Mouse (Mus musculus) CH12.LX (cell line): ENCODE data around the gene Mgat3. TPM values are rescaled to one million over a fixed set of nuclear protein-coding genes. Genes with fewer than 3 reads are reported as not detected.

Source experiments
- DNase-seq: peaks from one replicate; pipeline ENCODE4 v3.0.0-alpha.2; 2013; ENCODE audit errors: extremely low read depth
- H3K27ac ChIP-seq: 2 replicates; pipeline ENCODE4 v1.5.1; 2012; ENCODE audit warnings: low read depth, mild to moderate bottlenecking, control low read depth, moderate library complexity; ENCODE audit not compliant: insufficient read depth
- H3K27me3 ChIP-seq: replicated peaks from 2 replicates; pipeline ENCODE3; 2012; ENCODE audit warnings: inconsistent platforms
- H3K36me3 ChIP-seq, 2 experiments: replicated peaks in 1 of 2; 2 replicates each; pipeline versions ENCODE3 to v1.6.1; 2012; ENCODE audit warnings: inconsistent platforms in 1 of 2, low read length in 1 of 2, mild to moderate bottlenecking in 1 of 2, mixed read lengths in 1 of 2, moderate library complexity in 1 of 2; ENCODE audit not compliant: control insufficient read depth in 1 of 2, insufficient read depth in 1 of 2
- H3K4me1 ChIP-seq, 2 experiments: 2 replicates each; pipeline ENCODE4 v1.6.1; 2012; ENCODE audit warnings: inconsistent platforms in 1 of 2, moderate library complexity in 1 of 2; ENCODE audit not compliant: insufficient read depth in 2 of 2, control insufficient read depth in 1 of 2
- H3K4me2 ChIP-seq: 2 replicates; pipeline ENCODE4 v1.6.1; 2012; ENCODE audit warnings: low read depth, mild to moderate bottlenecking, control low read depth; ENCODE audit not compliant: poor library complexity, insufficient read depth, severe bottlenecking
- H3K4me3 ChIP-seq, 3 experiments: fragments of 150-350 bp in 1 of 3; sonication (generic) in 1 of 3; replicated peaks in 1 of 3; 2 replicates each; pipeline versions ENCODE3 to v1.5.1; 2011 to 2012; ENCODE audit warnings: low read depth in 2 of 3, low read length in 2 of 3, mild to moderate bottlenecking in 2 of 3, moderate library complexity in 2 of 3, control low read depth in 1 of 3, improper control_type of control experiment in 1 of 3, inconsistent platforms in 1 of 3, mixed read lengths in 1 of 3; ENCODE audit not compliant: poor library complexity in 1 of 3
- H3K79me2 ChIP-seq: replicated peaks from 2 replicates; pipeline ENCODE4 v1.6.1; 2012; ENCODE audit warnings: mild to moderate bottlenecking, moderate library complexity; ENCODE audit not compliant: control insufficient read depth, poor library complexity, insufficient read depth, severe bottlenecking; ENCODE audit errors: extremely low read depth
- H3K9ac ChIP-seq: 2 replicates; pipeline ENCODE4 v1.6.1; 2012; ENCODE audit warnings: low read depth, mild to moderate bottlenecking, control low read depth, moderate library complexity; ENCODE audit not compliant: insufficient read depth
- H3K9me3 ChIP-seq: replicated peaks from 2 replicates; pipeline ENCODE3; 2012; ENCODE audit warnings: low read length, inconsistent platforms, mixed read lengths
- CHD2 ChIP-seq: IDR thresholded peaks from 2 replicates; pipeline ENCODE4 v1.6.1; 2011; ENCODE audit warnings: low read length, improper control_type of control experiment
- EP300 ChIP-seq: IDR thresholded peaks from 2 replicates; pipeline ENCODE4 v1.6.1; 2011; ENCODE audit warnings: low read length, improper control_type of control experiment
- ETS1 ChIP-seq: conservative IDR thresholded peaks from 2 replicates; pipeline ENCODE4 v1.6.1; 2012; ENCODE audit warnings: low read depth, mild to moderate bottlenecking, inconsistent platforms, low read length, improper control_type of control experiment, moderate library complexity
- IRF4 ChIP-seq: IDR thresholded peaks from 2 replicates; pipeline ENCODE4 v1.6.1; 2014; ENCODE audit warnings: low read depth, mild to moderate bottlenecking, inconsistent platforms, low read length, improper control_type of control experiment
- JUN ChIP-seq: IDR thresholded peaks from 2 replicates; pipeline ENCODE4 v1.6.1; 2011; ENCODE audit warnings: low read depth, mild to moderate bottlenecking, low read length, improper control_type of control experiment, moderate library complexity; ENCODE audit not compliant: insufficient read depth
- JUND ChIP-seq: conservative IDR thresholded peaks from 2 replicates; pipeline ENCODE4 v1.6.1; 2011; ENCODE audit warnings: low read depth, low read length, improper control_type of control experiment
- KAT2A ChIP-seq: IDR thresholded peaks from 2 replicates; pipeline ENCODE4 v1.6.1; 2012; ENCODE audit warnings: low read length, improper control_type of control experiment, inconsistent platforms; ENCODE audit not compliant: insufficient replicate concordance
- MAFK ChIP-seq: IDR thresholded peaks from 2 replicates; pipeline ENCODE4 v1.6.1; 2011; ENCODE audit warnings: low read length, improper control_type of control experiment; ENCODE audit not compliant: insufficient replicate concordance
- MXI1 ChIP-seq: IDR thresholded peaks from 2 replicates; pipeline ENCODE4 v1.6.1; 2011; ENCODE audit warnings: mild to moderate bottlenecking, low read depth, low read length, improper control_type of control experiment
- NRF1 ChIP-seq: IDR thresholded peaks from 2 replicates; pipeline ENCODE4 v1.6.1; 2014; ENCODE audit warnings: low read depth, mild to moderate bottlenecking, inconsistent platforms, low read length, improper control_type of control experiment, moderate library complexity
- PAX5 ChIP-seq: IDR thresholded peaks from 2 replicates; pipeline ENCODE4 v1.6.1; 2012; ENCODE audit warnings: low read length, inconsistent platforms, mixed read lengths
- POLR2AphosphoS2 ChIP-seq: IDR thresholded peaks from 2 replicates; pipeline ENCODE4 v1.6.1; 2011; ENCODE audit warnings: low read depth, low read length, improper control_type of control experiment
- RAD21 ChIP-seq: IDR thresholded peaks from 2 replicates; pipeline ENCODE4 v1.6.1; 2011; ENCODE audit warnings: low read depth, mild to moderate bottlenecking, low read length, improper control_type of control experiment, moderate library complexity
- USF2 ChIP-seq: conservative IDR thresholded peaks from 2 replicates; pipeline ENCODE4 v1.6.1; 2011; ENCODE audit warnings: low read depth, low read length, improper control_type of control experiment
- ZKSCAN1 ChIP-seq: IDR thresholded peaks from 2 replicates; pipeline ENCODE4 v1.6.1; 2012; ENCODE audit warnings: low read depth, inconsistent platforms, low read length, improper control_type of control experiment, borderline replicate concordance
- dilution Hi-C: fragments of 300-500 bp; cut with MboI; formaldehyde crosslinking; loops from 2 replicates; pipeline ENCODE4 v1.14.3; 2020; ENCODE audit warnings: low sequenced_read_pairs; ENCODE audit not compliant: extremely low pct_unique_long_range_greater_than_20kb, extremely low pct_ligation_motif_present
- in situ Hi-C: fragments of 300-500 bp; cut with MboI; formaldehyde crosslinking; loops from 3 replicates; pipeline ENCODE4 v1.14.3; 2019; ENCODE audit warnings: low sequenced_read_pairs, low pct_ligation_motif_present, low pct_unique_long_range_greater_than_20kb, mixed read lengths
- polyA plus RNA-seq: library from polyadenylated mRNA; unstranded; fragments of >175 nt; gene quantifications from 2 replicates; pipeline ENCODE4 v1.2.1, GENCODE M21; 2012; ENCODE audit warnings: low read depth; ENCODE audit not compliant: insufficient read length
- total RNA-seq, 2 experiments: library from RNA; depleted of rRNA; stranded (reverse); fragments of 300-350 nt in 1 of 2; fragments of >200 nt in 1 of 2; gene quantifications; 2 replicates each; pipeline ENCODE4 v1.2.3; 2012 to 2014

Mgat3 gene
- total and polyA plus RNA-seq, 3 experiments: 0.09 to 0.36 (median 0.21) TPM

- H3K79me2 ChIP-seq: no peaks in the 10 kb centered on the region
- H3K9me3 ChIP-seq: peaks cover 2% of the 10 kb centered on the region
- no peak overlapping the region for H3K4me3 ChIP-seq
- in situ Hi-C loops: no loop called here
- no peak overlapping the region for H3K27ac ChIP-seq
- peaks cover 74% of the 10 kb centered on the region for H3K27me3 ChIP-seq
- H3K4me1 ChIP-seq: peaks cover 4 to 9% of the 10 kb centered on the region in 2 experiments; a peak in 3 of 4 replicates
- no peak for TF ChIP-seq ETS1
- no peak for DNase-seq
- no peak overlapping the region for H3K4me2 ChIP-seq
- no peaks in the 10 kb centered on the region for H3K36me3 ChIP-seq
- dilution Hi-C loops: no loop called here
- no peak overlapping the region for H3K9ac ChIP-seq
Measured at GRCm38 (mm10) chr15:80171286-80171685, 2.2 kb upstream of the Mgat3 start.

GRCm38 (mm10) chr15:80171791-80172190 is 1.7 kb upstream of the Mgat3 start:
- Histone ChIP-seq H3K4me2 (no peak overlapping the region), H3K4me1 (peaks cover 4 to 9% of the 10 kb centered on the region in 2 experiments; a peak in 3 of 4 replicates), H3K79me2 (no peaks in the 10 kb centered on the region), H3K9me3 (peaks cover 2% of the 10 kb centered on the region), H3K9ac (no peak overlapping the region), H3K27ac (no peak overlapping the region), H3K36me3 (no peaks in the 10 kb centered on the region), H3K27me3 (peaks cover 75% of the 10 kb centered on the region), H3K4me3 (no peak overlapping the region)
- dilution Hi-C loops (no loop called here), in situ Hi-C loops (no loop called here)
- TF ChIP-seq RAD21: no peak
- no peak for TF ChIP-seq ZKSCAN1
- no peak for TF ChIP-seq CHD2
- TF ChIP-seq JUN: no peak
- no peak for TF ChIP-seq MAFK
- no peak for TF ChIP-seq JUND
- no peak for TF ChIP-seq IRF4
- TF ChIP-seq EP300: no peak
- TF ChIP-seq USF2: no peak
- TF ChIP-seq KAT2A: no peak
- TF ChIP-seq PAX5: no peak
- no peak for TF ChIP-seq POLR2AphosphoS2
- DNase-seq: no peak

- no peaks in the 10 kb centered on the region for H3K36me3 ChIP-seq
- peaks cover 4 to 9% of the 10 kb centered on the region in 2 experiments; a peak in 3 of 4 replicates for H3K4me1 ChIP-seq
- dilution Hi-C loops (no loop called here), in situ Hi-C loops (no loop called here)
- H3K4me3 ChIP-seq: no peak overlapping the region
- TF ChIP-seq MXI1 (no peak), ETS1 (no peak), RAD21 (no peak), NRF1 (no peak), PAX5 (no peak), MAFK (no peak)
- H3K9ac ChIP-seq: no peak overlapping the region
- H3K4me2 ChIP-seq: peak overlapping the region; percentile 31
- peaks cover 78% of the 10 kb centered on the region for H3K27me3 ChIP-seq
- H3K27ac ChIP-seq: no peak overlapping the region
- H3K79me2 ChIP-seq: no peaks in the 10 kb centered on the region
- no peak for DNase-seq
- peaks cover 2% of the 10 kb centered on the region for H3K9me3 ChIP-seq
Measured at GRCm38 (mm10) chr15:80173781-80174597, 468 bp downstream of the Mgat3 start.
